Mouse (Mus musculus): Measurements from ENCODE around the gene Sgsm1. TPM values are rescaled to one million over a fixed set of nuclear protein-coding genes. Genes with fewer than 3 reads are reported as not detected.

The Sgsm1 gene
- polyA plus RNA-seq (2014; fragmentation: Illumina TruSeq; extraction: RNeasy Lipid Tissue Mini Kit (QIAGEN cat#74804); ENCODE audit: low read depth, low replicate concordance), result 0.20 TPM

DNA sequence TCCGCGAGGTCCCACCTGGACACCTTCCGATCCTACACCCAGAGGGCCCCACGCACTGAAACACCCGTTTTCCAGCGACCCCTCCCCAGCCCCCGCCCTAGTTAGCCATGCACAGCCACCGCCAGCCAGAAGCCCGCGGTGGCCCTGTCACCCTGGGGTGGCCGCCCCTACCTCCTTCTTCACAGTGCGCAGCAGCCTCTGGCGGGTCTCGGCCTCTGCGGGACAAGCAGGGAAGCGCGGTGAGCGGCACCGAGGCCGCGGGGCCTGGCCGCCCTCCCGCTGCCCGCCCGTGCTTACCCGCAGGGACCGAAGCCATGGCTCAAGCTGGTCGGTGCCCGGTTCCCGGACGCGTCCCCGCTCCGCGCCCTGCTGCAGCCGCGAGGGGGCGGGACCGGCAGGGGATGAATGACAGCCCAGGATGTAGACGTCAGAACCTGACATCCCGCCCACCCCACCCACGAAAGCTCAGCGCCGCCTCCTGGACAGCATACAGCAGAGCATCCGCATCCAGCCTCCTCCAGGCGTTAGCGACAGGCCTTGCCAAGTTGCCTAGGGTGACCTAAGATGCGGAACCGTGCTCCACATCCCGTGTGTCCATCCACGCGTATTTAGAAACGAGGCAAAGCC is at the start of gene Sgsm1:
Sgsm1 (minus strand) TSS at position 410 of the 627 bp plus-strand sequence.

DNA sequence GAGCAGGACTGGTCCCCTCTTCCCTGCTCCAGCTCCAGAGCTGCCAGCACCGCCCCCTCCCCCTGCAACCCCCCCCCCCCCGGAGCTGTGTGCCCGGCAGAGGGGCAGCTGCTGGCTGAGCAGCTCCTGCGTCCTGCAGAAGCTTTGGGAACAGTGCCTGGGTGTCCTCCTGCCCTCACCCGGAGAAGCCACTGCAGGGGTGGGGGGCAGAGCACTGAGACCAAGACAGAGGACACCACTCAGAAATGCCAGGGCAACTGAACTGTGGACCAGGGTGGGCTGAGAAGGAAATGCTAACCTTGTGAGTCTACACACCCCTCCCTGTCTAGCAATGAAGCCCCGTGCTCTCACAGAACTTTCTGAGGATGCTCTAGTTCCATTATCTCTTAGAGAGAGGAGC is 46.6 kb upstream of the Sgsm1 start, which contains the start of gene Aym1:
Aym1 (plus strand) TSS at position 109 of the 400 bp plus-strand sequence.

DNA sequence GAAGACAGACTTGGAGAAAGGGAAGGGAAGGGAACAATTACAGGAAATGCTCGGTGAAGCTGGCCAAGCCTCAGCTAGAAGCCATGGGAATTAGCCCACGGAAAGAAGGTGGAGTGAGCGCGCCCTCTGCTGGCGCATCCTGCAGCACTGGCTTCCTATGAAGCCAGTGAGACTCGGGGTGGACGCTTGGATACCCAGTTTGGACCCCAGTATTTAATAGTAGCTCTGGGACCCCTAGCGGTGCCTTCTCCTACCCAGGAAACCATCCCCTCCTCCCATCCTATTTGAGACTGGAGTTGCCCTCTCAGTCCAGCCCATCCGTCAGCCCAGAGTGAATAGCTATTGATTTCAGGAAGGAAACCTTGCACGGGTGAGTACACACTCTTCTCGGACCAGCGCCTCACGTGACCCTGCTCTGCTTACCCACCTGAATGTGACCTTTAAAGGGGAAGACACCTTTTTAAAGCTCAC is 83.9 kb downstream of the Sgsm1 start, which contains the start of gene Tmem211:
Tmem211 (plus strand) TSS at position 278 of the 471 bp plus-strand sequence.

DNA sequence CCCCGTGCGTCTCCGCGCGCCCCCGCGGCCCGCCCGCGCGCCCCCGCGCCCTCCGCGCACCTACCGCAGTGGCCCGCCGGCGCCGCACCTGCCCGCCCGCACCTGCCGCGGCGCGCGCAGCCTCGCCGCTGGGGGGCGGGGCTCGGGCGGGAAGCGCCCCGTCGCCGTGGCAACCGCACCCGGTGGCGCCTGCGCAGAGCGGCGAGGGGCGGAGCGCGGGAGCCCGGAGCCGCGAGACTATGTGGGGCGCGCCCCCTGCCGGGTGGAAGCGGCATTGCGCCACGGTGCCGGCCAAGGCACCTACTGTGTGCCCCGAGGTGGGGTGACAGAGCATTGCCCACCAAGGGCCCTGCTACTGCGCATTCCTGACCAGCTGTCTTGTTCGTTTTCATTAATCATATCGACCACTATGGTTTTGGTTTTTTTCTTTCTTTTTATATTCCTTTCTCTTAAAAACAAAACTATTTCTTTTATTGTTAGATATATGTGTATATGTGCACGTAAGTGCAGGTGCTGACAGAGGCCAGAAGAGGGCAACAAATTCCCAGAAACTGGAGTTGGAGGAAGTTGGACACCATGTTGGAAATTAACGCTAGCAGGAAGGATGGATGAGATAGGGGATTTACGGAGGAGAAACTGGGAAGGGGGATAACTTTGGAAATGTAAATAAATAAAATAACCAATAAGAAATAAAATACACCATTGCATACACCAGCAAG is 89.3 kb downstream of the Sgsm1 start, which contains the start of gene 2900026A02Rik:
2900026A02Rik (minus strand) TSS at position 90 of the 719 bp plus-strand sequence.

Other genes with a start within 250 kb of the Sgsm1 start
- gene Crybb2, start 240.7 kb downstream of the Sgsm1 start, polyA plus RNA-seq (2014; fragmentation: Illumina TruSeq; extraction: RNeasy Lipid Tissue Mini Kit (QIAGEN cat#74804); ENCODE audit: low read depth, low replicate concordance), result not detected
- gene Crybb3, start 229.2 kb downstream of the Sgsm1 start, polyA plus RNA-seq (2014; fragmentation: Illumina TruSeq; extraction: RNeasy Lipid Tissue Mini Kit (QIAGEN cat#74804); ENCODE audit: low read depth, low replicate concordance), result not detected
- 4.9 TPM for gene 2900026A02Rik, start 89.5 kb downstream of the Sgsm1 start, polyA plus RNA-seq (2014; fragmentation: Illumina TruSeq; extraction: RNeasy Lipid Tissue Mini Kit (QIAGEN cat#74804); ENCODE audit: low read depth, low replicate concordance)
- gene Tmem211, start 83.9 kb downstream of the Sgsm1 start, polyA plus RNA-seq (2014; fragmentation: Illumina TruSeq; extraction: RNeasy Lipid Tissue Mini Kit (QIAGEN cat#74804); ENCODE audit: low read depth, low replicate concordance), result not detected
- not detected for gene Aym1, start 46.5 kb upstream of the Sgsm1 start, polyA plus RNA-seq (2014; fragmentation: Illumina TruSeq; extraction: RNeasy Lipid Tissue Mini Kit (QIAGEN cat#74804); ENCODE audit: low read depth, low replicate concordance)
- 0.20 TPM for gene Wscd2, start 179.5 kb upstream of the Sgsm1 start, polyA plus RNA-seq (2014; fragmentation: Illumina TruSeq; extraction: RNeasy Lipid Tissue Mini Kit (QIAGEN cat#74804); ENCODE audit: low read depth, low replicate concordance)